29 mouse cellular contexts compared by ENCODE assay signal in the genomic region with DNA sequence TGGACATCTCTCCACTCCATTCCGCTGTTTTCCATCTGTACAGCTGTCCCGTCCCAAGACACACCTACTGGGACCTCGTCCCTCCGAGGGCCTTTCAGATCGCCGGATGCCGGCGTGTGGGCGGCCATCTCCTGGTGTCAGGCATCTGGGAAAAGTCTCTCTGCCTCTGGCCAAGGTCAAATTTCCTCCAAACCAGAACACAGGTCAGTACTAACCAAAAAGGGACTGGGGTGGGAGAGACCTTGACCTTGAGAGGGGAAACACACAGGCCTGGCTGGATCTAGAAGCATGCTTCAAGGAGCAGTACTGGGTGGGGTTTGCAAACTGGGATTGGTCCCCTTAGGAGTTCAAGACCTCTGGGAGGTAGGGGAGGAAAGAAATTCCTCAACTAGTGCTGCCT. TPM values are rescaled to one million over a fixed set of nuclear protein-coding genes. Genes with fewer than 3 reads are reported as not detected.
DNase-seq lines count a peak whose midpoint lies in the region; ATAC-seq and TF ChIP-seq lines count a peak whose summit lies in the region.
"Had no signal": no experiment of that assay in that cellular context is flagged by ENCODE, and none has a peak within 500 bp of the region (broad histone marks: within the 10 kb centered on the region; RNA-seq: fewer than 3 reads in every experiment).

No protein-coding gene starts in this region.

- no peak overlapping the region; the same call in 1 of the 2 replicates for H3K9ac ChIP-seq in hindbrain, postnatal 0 days (replicated peaks; ENCODE audit: low read length)
- H3K9ac ChIP-seq in neural tube, embryonic 11.5 days (ENCODE audit: low read length) = no peak overlapping the region
- H3K9ac ChIP-seq: heart, embryonic 15.5 days; hindbrain, embryonic 15.5 days; intestine, embryonic 15.5 days; liver, embryonic 13.5 days; midbrain, embryonic 15.5 days had no signal

- peak; percentile 62 for DNase-seq in cerebellum, adult 9-11 months
- DNase-seq in hindbrain, embryonic 10.5 days (ENCODE audit: low spot score) = no peak
- DNase-seq in hindbrain, postnatal 0 days (ENCODE audit: low spot score) = no peak
- DNase-seq in neural tube, embryonic 11.5 days (ENCODE audit: low spot score) = no peak
- DNase-seq in neural tube, embryonic 10.5 days (ENCODE audit: extremely low spot score, low spot score) = no peak
- no peak for DNase-seq in embryonic facial prominence, embryonic 10.5 days (ENCODE audit: low spot score)
- no peak for DNase-seq in embryo, embryonic 10 days (ENCODE audit: low spot score)

- H3K27me3 ChIP-seq in hindbrain, embryonic 10.5 days (ENCODE audit: insufficient read depth, poor library complexity, severe bottlenecking) = peaks cover 99% of the 10 kb centered on the region
- H3K27me3 ChIP-seq in hindbrain, postnatal 0 days (ENCODE audit: insufficient read depth, low read length) = peaks cover 8% of the 10 kb centered on the region; the same call in 1 of the 2 replicates
- peaks cover 63% of the 10 kb centered on the region for H3K27me3 ChIP-seq in neural tube, embryonic 11.5 days (ENCODE audit: control insufficient read depth, insufficient read depth, low read length)
- peaks cover 100% of the 10 kb centered on the region for H3K27me3 ChIP-seq in embryonic facial prominence, embryonic 10.5 days (replicated peaks; ENCODE audit: low read depth, poor library complexity, severe bottlenecking)

- peaks cover 12% of the 10 kb centered on the region for H3K36me3 ChIP-seq in hindbrain, embryonic 10.5 days
- H3K36me3 ChIP-seq in hindbrain, postnatal 0 days (ENCODE audit: insufficient read depth, low read length) = no peaks in the 10 kb centered on the region
- H3K36me3 ChIP-seq in neural tube, embryonic 11.5 days (ENCODE audit: control insufficient read depth, insufficient read depth, low read length) = no peaks in the 10 kb centered on the region
- no peaks in the 10 kb centered on the region for H3K36me3 ChIP-seq in embryonic facial prominence, embryonic 10.5 days (replicated peaks)
- H3K36me3 ChIP-seq: embryonic facial prominence, embryonic 13.5 days; forebrain, embryonic 12.5 days; G1E; heart, embryonic 15.5 days; hindbrain, embryonic 15.5 days; intestine, embryonic 15.5 days; liver, embryonic 13.5 days; midbrain, embryonic 15.5 days had no signal

- H3K4me2 ChIP-seq in hindbrain, postnatal 0 days (ENCODE audit: low read depth, low read length) = no peak overlapping the region
- peak overlapping the region; percentile 22 for H3K4me2 ChIP-seq in neural tube, embryonic 11.5 days (ENCODE audit: low read depth)

- TF ChIP-seq CTCF in hindbrain, postnatal 0 days (IDR thresholded peaks at IDR 0.05; ENCODE audit: low read depth) = no peak

- WGBS in hindbrain, embryonic 10.5 days = 52% methylated on average over 9 of the region's 9 CpGs
- 71% methylated on average over 9 of the region's 9 CpGs for WGBS in hindbrain, postnatal 0 days
- WGBS in neural tube, embryonic 11.5 days = 60% methylated on average over 9 of the region's 9 CpGs
- 51% methylated on average over 9 of the region's 9 CpGs for WGBS in embryonic facial prominence, embryonic 10.5 days

- peaks cover 78% of the 10 kb centered on the region for H3K4me1 ChIP-seq in hindbrain, embryonic 10.5 days (replicated peaks)
- peaks cover 28% of the 10 kb centered on the region for H3K4me1 ChIP-seq in hindbrain, postnatal 0 days (ENCODE audit: insufficient read depth, low read length)
- H3K4me1 ChIP-seq in neural tube, embryonic 11.5 days (ENCODE audit: control insufficient read depth, insufficient read depth, low read length) = peaks cover 37% of the 10 kb centered on the region
- peaks cover 65% of the 10 kb centered on the region for H3K4me1 ChIP-seq in embryonic facial prominence, embryonic 10.5 days

- H3K4me3 ChIP-seq in hindbrain, embryonic 10.5 days = peak overlapping the region; percentile 33; the same call in 1 of the 2 replicates
- H3K4me3 ChIP-seq in hindbrain, postnatal 0 days (ENCODE audit: low read length) = no peak overlapping the region
- no peak overlapping the region for H3K4me3 ChIP-seq in neural tube, embryonic 11.5 days (ENCODE audit: low read depth, low read length)
- peak overlapping the region; percentile 44 for H3K4me3 ChIP-seq in embryonic facial prominence, embryonic 10.5 days
- H3K4me3 ChIP-seq: erythroblast, embryonic 14.5 days; intestine, embryonic 15.5 days; liver, embryonic 13.5 days had no signal

- no peak for ATAC-seq in cerebellum, adult (ENCODE audit: insufficient number of reproducible peaks, low FRiP score, low TSS enrichment)
- ATAC-seq in hindbrain, postnatal 0 days = no peak
- ATAC-seq in neural tube, embryonic 11.5 days (ENCODE audit: insufficient read depth, low FRiP score, low TSS enrichment) = no peak

- H3K9me3 ChIP-seq in hindbrain, embryonic 10.5 days = no peaks in the 10 kb centered on the region
- no peaks in the 10 kb centered on the region for H3K9me3 ChIP-seq in hindbrain, postnatal 0 days (ENCODE audit: low read length)
- no peaks in the 10 kb centered on the region for H3K9me3 ChIP-seq in neural tube, embryonic 11.5 days (ENCODE audit: control insufficient read depth, low read length)
- no peaks in the 10 kb centered on the region for H3K9me3 ChIP-seq in embryonic facial prominence, embryonic 10.5 days
- H3K9me3 ChIP-seq: embryonic facial prominence, embryonic 13.5 days; forebrain, embryonic 12.5 days; heart, embryonic 15.5 days; hindbrain, embryonic 15.5 days; intestine, embryonic 15.5 days; liver, embryonic 13.5 days; midbrain, embryonic 15.5 days had no signal

- H3K27ac ChIP-seq in hindbrain, embryonic 10.5 days = no peak overlapping the region
- no peak overlapping the region for H3K27ac ChIP-seq in hindbrain, postnatal 0 days
- H3K27ac ChIP-seq in neural tube, embryonic 11.5 days (ENCODE audit: low read depth, low read length) = no peak overlapping the region
- H3K27ac ChIP-seq in embryonic facial prominence, embryonic 10.5 days (replicated peaks) = no peak overlapping the region
- H3K27ac ChIP-seq: embryonic facial prominence, embryonic 13.5 days; forebrain, embryonic 12.5 days; heart, embryonic 15.5 days; hindbrain, embryonic 15.5 days; intestine, embryonic 15.5 days; layer of hippocampus, adult 2 months; liver, embryonic 13.5 days; midbrain, embryonic 15.5 days had no signal

RNA-seq across cellular contexts. Expression of gene Btbd17, which starts 6.0 kb away (rescaled TPM):
- 50.8 and 60.0 TPM in 2 replicates for polyA plus RNA-seq in hindbrain, embryonic 10.5 days (2016; fragmentation: Nextera tagmentation; extraction: Ambion mirVana)
- 84.6 and 94.0 TPM in 2 replicates for total RNA-seq in hindbrain, postnatal 0 days (2014; rRNA removed)
- polyA plus RNA-seq in hindbrain, postnatal 0 days (2015; fragmentation: Nextera tagmentation; extraction: Ambion mirVana) = 30.4 and 31.1 TPM in 2 replicates
- polyA plus RNA-seq in neural tube, embryonic 11.5 days (2014; fragmentation: Nextera tagmentation; extraction: Ambion mirVana) = 43.1 and 51.5 TPM in 2 replicates
- polyA plus RNA-seq in embryonic facial prominence, embryonic 10.5 days (2016; fragmentation: Nextera tagmentation; extraction: Ambion mirVana) = 10.0 and 17.0 TPM in 2 replicates
- total RNA-seq: adrenal gland, postnatal 25 days; megakaryocyte progenitor cell, adult 5-6 weeks had no signal
- polyA plus RNA-seq: CD4-positive, CD25-positive, alpha-beta regulatory T cell, adult 4 months; erythroblast, embryonic 14.5 days; G1E; thymus, postnatal 0 days had no signal

RNA-seq across cellular contexts. Expression of gene Gpr142, which starts 9.0 kb away (rescaled TPM):
- polyA plus RNA-seq in hindbrain, embryonic 10.5 days (2016; fragmentation: Nextera tagmentation; extraction: Ambion mirVana) = 0.37 and 0.77 TPM in 2 replicates
- total RNA-seq in hindbrain, postnatal 0 days (2014; rRNA removed) = 0.58 TPM in 1 of 2 replicates, not detected in the other
- polyA plus RNA-seq in hindbrain, postnatal 0 days (2015; fragmentation: Nextera tagmentation; extraction: Ambion mirVana) = not detected in 2 replicates
- not detected in 2 replicates for polyA plus RNA-seq in neural tube, embryonic 11.5 days (2014; fragmentation: Nextera tagmentation; extraction: Ambion mirVana)
- polyA plus RNA-seq in embryonic facial prominence, embryonic 10.5 days (2016; fragmentation: Nextera tagmentation; extraction: Ambion mirVana) = 0.18 TPM in 1 of 2 replicates, not detected in the other
- total RNA-seq: adrenal gland, postnatal 25 days; gastrocnemius, postnatal 10 days; granulocyte monocyte progenitor cell, adult 5-6 weeks; heart, postnatal 4 days; layer of hippocampus, adult 2 months; layer of hippocampus, postnatal 25 days; left cerebral cortex, postnatal 10 days; megakaryocyte progenitor cell, adult 5-6 weeks had no signal
- polyA plus RNA-seq: CD4-positive, CD25-positive, alpha-beta regulatory T cell, adult 4 months; embryonic facial prominence, embryonic 13.5 days; erythroblast, embryonic 14.5 days; forebrain, embryonic 12.5 days; G1E; heart, embryonic 15.5 days; hindbrain, embryonic 15.5 days; limb, embryonic 14.5 days; liver, embryonic 13.5 days; lung, adult 2 months; midbrain, embryonic 15.5 days; thymus, postnatal 0 days had no signal

RNA-seq across cellular contexts. Expression of gene Kif19a, which starts 24.5 kb away (rescaled TPM):
- 1.1 and 3.8 TPM in 2 replicates for polyA plus RNA-seq in hindbrain, embryonic 10.5 days (2016; fragmentation: Nextera tagmentation; extraction: Ambion mirVana)
- total RNA-seq in hindbrain, postnatal 0 days (2014; rRNA removed) = 7.4 and 13.5 TPM in 2 replicates
- polyA plus RNA-seq in hindbrain, postnatal 0 days (2015; fragmentation: Nextera tagmentation; extraction: Ambion mirVana) = 0.99 and 1.6 TPM in 2 replicates
- 0.65 and 1.3 TPM in 2 replicates for polyA plus RNA-seq in neural tube, embryonic 11.5 days (2014; fragmentation: Nextera tagmentation; extraction: Ambion mirVana)
- 1.3 and 2.0 TPM in 2 replicates for polyA plus RNA-seq in embryonic facial prominence, embryonic 10.5 days (2016; fragmentation: Nextera tagmentation; extraction: Ambion mirVana)
- total RNA-seq: G1E; granulocyte monocyte progenitor cell, adult 5-6 weeks; megakaryocyte progenitor cell, adult 5-6 weeks had no signal
- polyA plus RNA-seq: CD4-positive, CD25-positive, alpha-beta regulatory T cell, adult 4 months; erythroblast, embryonic 14.5 days; G1E had no signal

Comparison
In these comparisons a context has a peak if more than half of its experiments do, and no peak if none do; other contexts are left out.
1. H3K4me3 ChIP-seq: peak in hindbrain, embryonic 10.5 days (single experiment) and embryonic facial prominence, embryonic 10.5 days (single experiment); none in hindbrain, postnatal 0 days (single experiment) and neural tube, embryonic 11.5 days (single experiment).